Mouse (Mus musculus): ENCODE measurements at regions not wholly inside any gene's neighbourhood (a gene's known extent, or its start where the extent isn't known, plus 50 kb on each side); places are given as distances from the start of the nearest gene placed in this dataset.

GRCm38 (mm10) chr13:110690501-110691255, 295.8 kb downstream of the Plk2 start:
- no peaks in the 10 kb centered on the region for H3K9me3 ChIP-seq (replicated peaks; ENCODE audit: insufficient read depth, low read length)
- no peaks in the 10 kb centered on the region for H3K36me3 ChIP-seq (ENCODE audit: control insufficient read depth in 1 of 2, insufficient read depth in 2 of 2, low read length in 2 of 2)
- H3K27me3 ChIP-seq (ENCODE audit: control insufficient read depth in 1 of 2, insufficient read depth in 2 of 2, low read length in 2 of 2) = no peaks in the 10 kb centered on the region
- no peak overlapping the region for H3K9ac ChIP-seq (ENCODE audit: control insufficient read depth, low read depth, low read length, poor library complexity, severe bottlenecking)
- DNase-seq (ENCODE audit: low read depth, low spot score) = no peak
- no peak for TF ChIP-seq POLR2AphosphoS5 (IDR thresholded peaks at IDR 0.05; ENCODE audit: borderline replicate concordance, low read depth, low read length)
- TF ChIP-seq TAL1 (IDR thresholded peaks at IDR 0.05; ENCODE audit: low read length) = no peak
- no peak for TF ChIP-seq USF2 (IDR thresholded peaks at IDR 0.05; ENCODE audit: borderline replicate concordance in 1 of 2, insufficient read depth in 1 of 2, low read depth in 1 of 2, low read length in 2 of 2)
- no peak for TF ChIP-seq CHD1 (IDR thresholded peaks at IDR 0.05; ENCODE audit: low read depth, low read length)
- no peak for TF ChIP-seq RCOR1 (IDR thresholded peaks at IDR 0.05; ENCODE audit: low read depth, low read length)
- TF ChIP-seq MEF2A (IDR thresholded peaks at IDR 0.05; ENCODE audit: extremely low read depth, insufficient replicate concordance, low read depth, low read length, poor library complexity, severe bottlenecking) = no peak
- no peak for TF ChIP-seq POLR2AphosphoS2 (IDR thresholded peaks at IDR 0.05; ENCODE audit: low read length)
- H3K27ac ChIP-seq (ENCODE audit: control insufficient read depth, low read depth, low read length) = no peak overlapping the region
- H3K4me3 ChIP-seq (ENCODE audit: control insufficient read depth in 1 of 2, insufficient read depth in 1 of 2, low read depth in 2 of 2, low read length in 2 of 2) = no peak overlapping the region
- H3K4me1 ChIP-seq (ENCODE audit: control insufficient read depth in 1 of 2, insufficient read depth in 2 of 2, low read length in 2 of 2) = no peaks in the 10 kb centered on the region
- H3K79me2 ChIP-seq (ENCODE audit: control insufficient read depth, insufficient read depth, low read length, poor library complexity) = no peaks in the 10 kb centered on the region

- Histone ChIP-seq H3K9me3 (replicated peaks; ENCODE audit: insufficient read depth, low read length) (no peaks in the 10 kb centered on the region), H3K4me3 (ENCODE audit: control insufficient read depth in 1 of 2, insufficient read depth in 1 of 2, low read depth in 2 of 2, low read length in 2 of 2) (no peak overlapping the region), H3K27ac (ENCODE audit: control insufficient read depth, low read depth, low read length) (no peak overlapping the region), H3K27me3 (ENCODE audit: control insufficient read depth in 1 of 2, insufficient read depth in 2 of 2, low read length in 2 of 2) (no peaks in the 10 kb centered on the region), H3K79me2 (ENCODE audit: control insufficient read depth, insufficient read depth, low read length, poor library complexity) (no peaks in the 10 kb centered on the region), H3K4me1 (ENCODE audit: control insufficient read depth in 1 of 2, insufficient read depth in 2 of 2, low read length in 2 of 2) (no peaks in the 10 kb centered on the region), H3K9ac (ENCODE audit: control insufficient read depth, low read depth, low read length, poor library complexity, severe bottlenecking) (no peak overlapping the region), H3K36me3 (ENCODE audit: control insufficient read depth in 1 of 2, insufficient read depth in 2 of 2, low read length in 2 of 2) (no peaks in the 10 kb centered on the region)
- no peak for DNase-seq (ENCODE audit: low read depth, low spot score)
- TF ChIP-seq POLR2AphosphoS2 (IDR thresholded peaks at IDR 0.05; ENCODE audit: low read length) = no peak
- TF ChIP-seq TBP (IDR thresholded peaks at IDR 0.05; ENCODE audit: low read depth, low read length) = no peak
- no peak for TF ChIP-seq E2F4 (IDR thresholded peaks at IDR 0.05; ENCODE audit: borderline replicate concordance, low read depth, low read length)
- TF ChIP-seq RCOR1 (IDR thresholded peaks at IDR 0.05; ENCODE audit: low read depth, low read length) = no peak
- TF ChIP-seq EP300 (IDR thresholded peaks at IDR 0.05; ENCODE audit: low read depth in 1 of 2, low read length in 2 of 2) = no peak
These were observed 297.9 kb downstream of the Plk2 start for GRCm38 (mm10) chr13:110692696-110693095.

GRCm38 (mm10) chr13:110694876-110695275, 300.0 kb downstream of the Plk2 start:
- TF ChIP-seq TBP (IDR thresholded peaks at IDR 0.05; ENCODE audit: low read depth, low read length) (no peak), ZNF384 (IDR thresholded peaks at IDR 0.05; ENCODE audit: low read depth, low read length) (no peak), MXI1 (IDR thresholded peaks at IDR 0.05; ENCODE audit: low read depth, low read length) (no peak), MYC (IDR thresholded peaks at IDR 0.05; ENCODE audit: low read depth, low read length) (no peak), ZC3H11A (IDR thresholded peaks at IDR 0.05; ENCODE audit: low read depth, low read length) (no peak), BHLHE40 (IDR thresholded peaks at IDR 0.05; ENCODE audit: borderline replicate concordance, low read depth, low read length) (no peak), POLR2AphosphoS5 (IDR thresholded peaks at IDR 0.05; ENCODE audit: borderline replicate concordance, low read depth, low read length) (no peak)
- H3K27me3 ChIP-seq (ENCODE audit: control insufficient read depth in 1 of 2, insufficient read depth in 2 of 2, low read length in 2 of 2) = no peaks in the 10 kb centered on the region
- no peak overlapping the region for H3K4me3 ChIP-seq (ENCODE audit: control insufficient read depth in 1 of 2, insufficient read depth in 1 of 2, low read depth in 2 of 2, low read length in 2 of 2)
- H3K9me3 ChIP-seq (replicated peaks; ENCODE audit: insufficient read depth, low read length) = no peaks in the 10 kb centered on the region
- H3K27ac ChIP-seq (ENCODE audit: control insufficient read depth, low read depth, low read length) = no peak overlapping the region
- no peaks in the 10 kb centered on the region for H3K79me2 ChIP-seq (ENCODE audit: control insufficient read depth, insufficient read depth, low read length, poor library complexity)
- no peaks in the 10 kb centered on the region for H3K4me1 ChIP-seq (ENCODE audit: control insufficient read depth in 1 of 2, insufficient read depth in 2 of 2, low read length in 2 of 2)
- no peak overlapping the region for H3K9ac ChIP-seq (ENCODE audit: control insufficient read depth, low read depth, low read length, poor library complexity, severe bottlenecking)
- H3K36me3 ChIP-seq (ENCODE audit: control insufficient read depth in 1 of 2, insufficient read depth in 2 of 2, low read length in 2 of 2) = no peaks in the 10 kb centered on the region
- no peak for DNase-seq (ENCODE audit: low read depth, low spot score)
